ENCODE assay signal across 10 mouse cellular contexts in the genomic region with DNA sequence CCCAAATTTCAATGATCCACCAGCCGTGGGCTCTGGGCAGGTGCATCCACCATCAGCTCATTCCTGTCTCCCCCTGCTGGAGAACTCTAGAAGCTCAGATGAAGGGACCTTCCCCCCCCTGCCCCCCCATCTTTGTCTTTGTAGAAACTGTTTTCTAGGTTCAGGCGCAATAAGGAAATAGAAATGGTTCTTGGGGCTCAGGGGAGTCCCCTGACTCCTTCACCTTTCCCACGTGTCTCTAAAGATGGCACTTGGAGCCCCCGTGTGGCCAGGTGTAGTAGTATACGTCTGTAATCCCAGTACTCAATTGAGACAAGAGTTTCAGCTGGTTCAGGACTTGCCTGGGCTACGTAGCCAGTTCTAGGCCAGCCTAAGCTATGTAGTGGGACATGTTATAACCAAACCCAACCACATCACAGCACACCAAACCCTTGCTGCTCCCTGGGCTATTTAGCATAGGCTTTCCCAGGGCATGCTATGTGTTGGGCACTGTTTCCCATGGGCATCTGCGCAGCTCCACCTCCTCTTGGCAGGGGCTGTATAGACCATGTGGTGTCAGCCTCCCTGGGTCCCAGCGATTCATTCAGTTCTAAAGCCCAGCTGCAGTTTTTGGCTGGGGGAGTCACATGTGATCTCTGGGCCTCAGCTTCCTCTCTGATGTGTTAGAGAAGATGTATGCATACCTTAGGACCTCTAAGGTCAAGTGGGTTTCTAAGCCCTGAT. TPM values are rescaled to one million over a fixed set of nuclear protein-coding genes. Genes with fewer than 3 reads are reported as not detected.
DNase-seq lines count a peak whose midpoint lies in the region; ATAC-seq and TF ChIP-seq lines count a peak whose summit lies in the region.
"Had no signal": no experiment of that assay in that cellular context is flagged by ENCODE, and none has a peak within 500 bp of the region (broad histone marks: within the 10 kb centered on the region; RNA-seq: fewer than 3 reads in every experiment).

No protein-coding gene starts in this region.

- H3K9ac ChIP-seq in intestine, embryonic 15.5 days: no peak overlapping the region
- H3K9ac ChIP-seq in intestine, embryonic 16.5 days (ENCODE audit: low read depth, low read length): no peak overlapping the region
- H3K9ac ChIP-seq in midbrain, postnatal 0 days (replicated peaks; ENCODE audit: low read length, poor library complexity, severe bottlenecking): no peak overlapping the region
- no peak overlapping the region for H3K9ac ChIP-seq in midbrain, embryonic 16.5 days (ENCODE audit: low read depth, low read length)
- H3K9ac ChIP-seq in MEL (ENCODE audit: control insufficient read depth, low read depth, low read length, poor library complexity, severe bottlenecking): no peak overlapping the region

- no peaks in the 10 kb centered on the region for H3K4me1 ChIP-seq in intestine, embryonic 15.5 days (replicated peaks)
- H3K4me1 ChIP-seq in intestine, embryonic 16.5 days (ENCODE audit: control insufficient read depth, insufficient read depth, low read length): no peaks in the 10 kb centered on the region
- H3K4me1 ChIP-seq in midbrain, postnatal 0 days (ENCODE audit: insufficient read depth, low read length): no peaks in the 10 kb centered on the region
- no peaks in the 10 kb centered on the region for H3K4me1 ChIP-seq in midbrain, embryonic 16.5 days (ENCODE audit: control insufficient read depth, insufficient read depth, low read length)
- H3K4me1 ChIP-seq in MEL (ENCODE audit: control insufficient read depth in 1 of 2, insufficient read depth in 2 of 2, low read length in 2 of 2): no peaks in the 10 kb centered on the region
- peaks cover 18% of the 10 kb centered on the region for H3K4me1 ChIP-seq in midbrain, embryonic 10.5 days

- H3K27me3 ChIP-seq in intestine, embryonic 15.5 days (replicated peaks): no peaks in the 10 kb centered on the region
- H3K27me3 ChIP-seq in intestine, embryonic 16.5 days (replicated peaks; ENCODE audit: control insufficient read depth, insufficient read depth, low read length): no peaks in the 10 kb centered on the region
- H3K27me3 ChIP-seq in midbrain, postnatal 0 days (ENCODE audit: insufficient read depth, low read length): no peaks in the 10 kb centered on the region
- H3K27me3 ChIP-seq in midbrain, embryonic 16.5 days (ENCODE audit: control insufficient read depth, insufficient read depth, low read depth, low read length): no peaks in the 10 kb centered on the region
- H3K27me3 ChIP-seq in MEL (ENCODE audit: control insufficient read depth in 1 of 2, insufficient read depth in 2 of 2, low read length in 2 of 2): no peaks in the 10 kb centered on the region
- H3K27me3 ChIP-seq in midbrain, embryonic 10.5 days (ENCODE audit: low read depth, poor library complexity, severe bottlenecking): no peaks in the 10 kb centered on the region

- no peak for TF ChIP-seq EP300 in MEL (IDR thresholded peaks at IDR 0.05; ENCODE audit: low read depth in 1 of 2, low read length in 2 of 2)

- no peak overlapping the region for H3K4me3 ChIP-seq in intestine, embryonic 15.5 days (replicated peaks)
- H3K4me3 ChIP-seq in intestine, embryonic 16.5 days (ENCODE audit: low read length): no peak overlapping the region
- no peak overlapping the region for H3K4me3 ChIP-seq in midbrain, postnatal 0 days (ENCODE audit: low read depth, low read length)
- H3K4me3 ChIP-seq in midbrain, embryonic 16.5 days (ENCODE audit: low read depth, low read length): no peak overlapping the region
- H3K4me3 ChIP-seq in MEL (ENCODE audit: control insufficient read depth in 1 of 2, insufficient read depth in 1 of 2, low read depth in 2 of 2, low read length in 2 of 2): no peak overlapping the region
- no peak overlapping the region for H3K4me3 ChIP-seq in midbrain, embryonic 10.5 days
- H3K4me3 ChIP-seq: erythroblast, embryonic 14.5 days had no signal

- H3K79me2 ChIP-seq in MEL (ENCODE audit: control insufficient read depth, insufficient read depth, low read length, poor library complexity): no peaks in the 10 kb centered on the region

- peak; percentile 26 for DNase-seq in midbrain, postnatal 0 days (ENCODE audit: low spot score)
- no peak for DNase-seq in MEL (ENCODE audit: low read depth, low spot score)
- DNase-seq in naive thymus-derived CD4-positive, alpha-beta T cell, adult 2 months (ENCODE audit: low read depth): peak; percentile 71
- DNase-seq in gastrocnemius, postnatal 25 days: no peak
- no peak for DNase-seq in midbrain, embryonic 10.5 days (ENCODE audit: low spot score)
- DNase-seq: cerebellum, adult 8-10 months had no signal

- TF ChIP-seq CTCF in midbrain, postnatal 0 days (IDR thresholded peaks at IDR 0.05): peak; percentile 51
- peak in 2 of 3 experiments; percentile 33 to 54; a peak in 3 of 6 replicates for TF ChIP-seq CTCF in MEL (IDR thresholded peaks at IDR 0.05 in 2 of 3, conservative IDR thresholded peaks at IDR 0.05 in 1 of 3; ENCODE audit: control insufficient read depth in 1 of 3, insufficient read depth in 1 of 3, low read depth in 2 of 3, low read length in 3 of 3, poor library complexity in 1 of 3, severe bottlenecking in 1 of 3)

- TF ChIP-seq RAD21 in MEL (IDR thresholded peaks at IDR 0.05; ENCODE audit: low read depth, low read length): peak; percentile 5; the same call in 1 of the 2 replicates

- no peak overlapping the region for H3K4me2 ChIP-seq in intestine, embryonic 15.5 days (replicated peaks)
- no peak overlapping the region for H3K4me2 ChIP-seq in intestine, embryonic 16.5 days (ENCODE audit: low read depth, low read length)
- no peak overlapping the region for H3K4me2 ChIP-seq in midbrain, postnatal 0 days (ENCODE audit: low read depth, low read length, poor library complexity, severe bottlenecking)
- H3K4me2 ChIP-seq in midbrain, embryonic 16.5 days (ENCODE audit: low read length): no peak overlapping the region

- WGBS in intestine, embryonic 15.5 days: 58% methylated on average over 8 of the region's 8 CpGs
- WGBS in intestine, embryonic 16.5 days: 58% methylated on average over 8 of the region's 8 CpGs
- WGBS in midbrain, postnatal 0 days: 55% methylated on average over 8 of the region's 8 CpGs
- 59% methylated on average over 8 of the region's 8 CpGs for WGBS in midbrain, embryonic 16.5 days
- WGBS in midbrain, embryonic 10.5 days: 57% methylated on average over 8 of the region's 8 CpGs

- no peak overlapping the region for H3K27ac ChIP-seq in intestine, embryonic 15.5 days
- H3K27ac ChIP-seq in intestine, embryonic 16.5 days (ENCODE audit: low read length): no peak overlapping the region
- no peak overlapping the region for H3K27ac ChIP-seq in midbrain, postnatal 0 days (ENCODE audit: low read depth, low read length)
- H3K27ac ChIP-seq in midbrain, embryonic 16.5 days (ENCODE audit: low read length): no peak overlapping the region
- no peak overlapping the region for H3K27ac ChIP-seq in MEL (ENCODE audit: control insufficient read depth, low read depth, low read length)
- no peak overlapping the region for H3K27ac ChIP-seq in midbrain, embryonic 10.5 days (replicated peaks)

- no peaks in the 10 kb centered on the region for H3K9me3 ChIP-seq in intestine, embryonic 15.5 days
- no peaks in the 10 kb centered on the region for H3K9me3 ChIP-seq in intestine, embryonic 16.5 days (ENCODE audit: control insufficient read depth, low read length)
- H3K9me3 ChIP-seq in midbrain, postnatal 0 days (ENCODE audit: low read length): no peaks in the 10 kb centered on the region
- no peaks in the 10 kb centered on the region for H3K9me3 ChIP-seq in midbrain, embryonic 16.5 days (replicated peaks; ENCODE audit: control insufficient read depth, low read length, poor library complexity, severe bottlenecking)
- no peaks in the 10 kb centered on the region for H3K9me3 ChIP-seq in MEL (replicated peaks; ENCODE audit: insufficient read depth, low read length)
- no peaks in the 10 kb centered on the region for H3K9me3 ChIP-seq in midbrain, embryonic 10.5 days (replicated peaks)

- ATAC-seq in intestine, embryonic 15.5 days: peak; percentile 51; the same call in 1 of the 2 replicates
- ATAC-seq in intestine, embryonic 16.5 days: no peak
- ATAC-seq in midbrain, postnatal 0 days (ENCODE audit: low FRiP score): no peak
- no peak for ATAC-seq in midbrain, embryonic 16.5 days

- TF ChIP-seq POLR2A in MEL (IDR thresholded peaks at IDR 0.05; ENCODE audit: control insufficient read depth in 1 of 2, insufficient read depth in 1 of 2, low read depth in 1 of 2, low read length in 2 of 2, poor library complexity in 1 of 2): no peak

- H3K36me3 ChIP-seq in intestine, embryonic 15.5 days: no peaks in the 10 kb centered on the region
- H3K36me3 ChIP-seq in intestine, embryonic 16.5 days (ENCODE audit: control insufficient read depth, insufficient read depth, low read length): no peaks in the 10 kb centered on the region
- H3K36me3 ChIP-seq in midbrain, postnatal 0 days (ENCODE audit: insufficient read depth, low read length): no peaks in the 10 kb centered on the region
- no peaks in the 10 kb centered on the region for H3K36me3 ChIP-seq in midbrain, embryonic 16.5 days (ENCODE audit: control insufficient read depth, insufficient read depth, low read length)
- no peaks in the 10 kb centered on the region for H3K36me3 ChIP-seq in MEL (ENCODE audit: control insufficient read depth in 1 of 2, insufficient read depth in 2 of 2, low read length in 2 of 2)
- no peaks in the 10 kb centered on the region for H3K36me3 ChIP-seq in midbrain, embryonic 10.5 days

TF ChIP-seq in MEL, 35 proteins besides CTCF, POLR2A, EP300 and RAD21:
- TF ChIP-seq ELF1 (IDR thresholded peaks at IDR 0.05; ENCODE audit: low read depth, low read length) (no peak), MAZ (IDR thresholded peaks at IDR 0.05; ENCODE audit: low read depth, low read length) (no peak), UBTF (IDR thresholded peaks at IDR 0.05; ENCODE audit: borderline replicate concordance, insufficient read depth, low read depth, low read length) (no peak), GABPA (IDR thresholded peaks at IDR 0.05; ENCODE audit: low read depth, low read length) (no peak), SMC3 (IDR thresholded peaks at IDR 0.05; ENCODE audit: low read depth, low read length) (peak; percentile 35)

RNA-seq across cellular contexts. Expression of a gene that starts 27.4 kb away (rescaled TPM):
- 29.5 and 37.8 TPM in 2 replicates for polyA plus RNA-seq in intestine, embryonic 15.5 days (2015; fragmentation: Nextera tagmentation; extraction: Ambion mirVana)
- polyA plus RNA-seq in intestine, embryonic 16.5 days (2015; fragmentation: Nextera tagmentation; extraction: Ambion mirVana): 5.2 and 5.4 TPM in 2 replicates
- total RNA-seq in midbrain, postnatal 0 days (2014; rRNA removed): 115 and 152 TPM in 2 replicates
- 26.5 and 28.0 TPM in 2 replicates for polyA plus RNA-seq in midbrain, postnatal 0 days (2015; fragmentation: Nextera tagmentation; extraction: Ambion mirVana)
- polyA plus RNA-seq in midbrain, embryonic 16.5 days (2015; fragmentation: Nextera tagmentation; extraction: Ambion mirVana): 9.3 and 11.0 TPM in 2 replicates
- total RNA-seq in MEL (2012; rRNA removed): 36.7 and 46.0 TPM in 2 replicates
- polyA plus RNA-seq in MEL (2012; ENCODE audit: insufficient read depth in 1 of 2, insufficient read length in 2 of 2, low read depth in 1 of 2, low replicate concordance in 2 of 2, missing spikeins in 1 of 2): 10 to 100 TPM in 1 of 2 experiments, not detected in 1; 55.2 TPM
- total RNA-seq in gastrocnemius, postnatal 25 days (2021): 10 to 100 TPM; 26.2 to 27.7 TPM
- 7.7 and 8.0 TPM in 2 replicates for polyA plus RNA-seq in midbrain, embryonic 10.5 days (2016; fragmentation: Nextera tagmentation; extraction: Ambion mirVana)

Comparison
In these comparisons a context has a peak if more than half of its experiments do, and no peak if none do; other contexts are left out.
1. DNase-seq: peak in midbrain, postnatal 0 days (single experiment) and naive thymus-derived CD4-positive, alpha-beta T cell, adult 2 months (single experiment); none in MEL (single experiment), gastrocnemius, postnatal 25 days (single experiment) and midbrain, embryonic 10.5 days (single experiment).